Mouse (Mus musculus) ES-E14 (cell line): ENCODE results near the gene Cabp1. TPM values are rescaled to one million over a fixed set of nuclear protein-coding genes. Genes with fewer than 3 reads are reported as not detected.

Source experiments
- DNase-seq: peaks from one replicate; pipeline ENCODE4 v3.0.0-alpha.2; 2013; ENCODE audit warnings: low read depth, low spot score
- H3K27ac ChIP-seq: 2 replicates; pipeline ENCODE4 v1.5.1; 2012; ENCODE audit warnings: low read depth, mild to moderate bottlenecking, low read length, moderate library complexity, mixed read lengths; ENCODE audit not compliant: poor library complexity, insufficient read depth, severe bottlenecking
- H3K36me3 ChIP-seq: 2 replicates; pipeline ENCODE4 v1.6.1; 2012; ENCODE audit warnings: mild to moderate bottlenecking, low read length, moderate library complexity, mixed read lengths; ENCODE audit not compliant: control insufficient read depth, poor library complexity, insufficient read depth, severe bottlenecking
- H3K4me1 ChIP-seq, 2 experiments: fragments of 150-350 bp in 1 of 2; sonication (generic) in 1 of 2; 2 replicates each; pipeline ENCODE4 v1.6.1; 2012; ENCODE audit warnings: low read length in 2 of 2, mild to moderate bottlenecking in 1 of 2, mixed read lengths in 1 of 2; ENCODE audit not compliant: control insufficient read depth in 2 of 2, insufficient read depth in 2 of 2, poor library complexity in 1 of 2
- H3K4me3 ChIP-seq, 2 experiments: fragments of 150-350 bp in 1 of 2; sonication (generic) in 1 of 2; 2 replicates each; pipeline ENCODE4 v1.5.1; 2012; ENCODE audit warnings: low read length in 2 of 2, low read depth in 1 of 2, mild to moderate bottlenecking in 1 of 2, mixed read lengths in 1 of 2; ENCODE audit not compliant: insufficient read depth in 1 of 2, poor library complexity in 1 of 2, severe bottlenecking in 1 of 2
- H3K9ac ChIP-seq: 2 replicates; pipeline ENCODE4 v1.6.1; 2012; ENCODE audit warnings: low read depth, mild to moderate bottlenecking, low read length, mixed read lengths; ENCODE audit not compliant: poor library complexity, insufficient read depth, severe bottlenecking
- H3K9me3 ChIP-seq: fragments of 150-350 bp; sonication (generic); 2 replicates; pipeline ENCODE4 v1.6.1; 2012; ENCODE audit warnings: low read depth, mild to moderate bottlenecking, low read length; ENCODE audit not compliant: control insufficient read depth, insufficient read depth
- CHD2 ChIP-seq: IDR thresholded peaks from 2 replicates; pipeline ENCODE4 v1.6.1; 2014; ENCODE audit warnings: mild to moderate bottlenecking, low read depth, low read length, inconsistent platforms
- HCFC1 ChIP-seq: IDR thresholded peaks from 2 replicates; pipeline ENCODE4 v1.6.1; 2012; ENCODE audit warnings: low read length, inconsistent platforms, borderline replicate concordance; ENCODE audit not compliant: insufficient read depth
- MAFK ChIP-seq: IDR thresholded peaks from 2 replicates; pipeline ENCODE4 v1.6.1; 2014; ENCODE audit warnings: mild to moderate bottlenecking, low read depth, low read length, inconsistent platforms; ENCODE audit not compliant: insufficient read depth
- ZC3H11A ChIP-seq: IDR thresholded peaks from 2 replicates; pipeline ENCODE4 v1.6.1; 2012; ENCODE audit warnings: low read depth, mild to moderate bottlenecking, inconsistent platforms, low read length, borderline replicate concordance
- ZNF384 ChIP-seq: IDR thresholded peaks from 2 replicates; pipeline ENCODE4 v1.6.1; 2012; ENCODE audit warnings: low read depth, low read length, inconsistent platforms
- in situ Hi-C, 2 experiments: fragments of 600-800 bp; cut with MboI; formaldehyde crosslinking; loops; one replicate each; pipeline ENCODE4 v1.15.1; 2025; ENCODE audit warnings: low sequenced_read_pairs in 2 of 2, inconsistent platforms in 1 of 2; ENCODE audit not compliant: unreplicated experiment in 2 of 2
- total RNA-seq: library from RNA; depleted of rRNA; stranded (reverse); fragments of 300-350 nt; gene quantifications from 2 replicates; pipeline ENCODE4 v1.2.3, GENCODE M21; 2012

Cabp1 gene
- total RNA-seq, 1 experiment, result 14.9 TPM

DNA sequence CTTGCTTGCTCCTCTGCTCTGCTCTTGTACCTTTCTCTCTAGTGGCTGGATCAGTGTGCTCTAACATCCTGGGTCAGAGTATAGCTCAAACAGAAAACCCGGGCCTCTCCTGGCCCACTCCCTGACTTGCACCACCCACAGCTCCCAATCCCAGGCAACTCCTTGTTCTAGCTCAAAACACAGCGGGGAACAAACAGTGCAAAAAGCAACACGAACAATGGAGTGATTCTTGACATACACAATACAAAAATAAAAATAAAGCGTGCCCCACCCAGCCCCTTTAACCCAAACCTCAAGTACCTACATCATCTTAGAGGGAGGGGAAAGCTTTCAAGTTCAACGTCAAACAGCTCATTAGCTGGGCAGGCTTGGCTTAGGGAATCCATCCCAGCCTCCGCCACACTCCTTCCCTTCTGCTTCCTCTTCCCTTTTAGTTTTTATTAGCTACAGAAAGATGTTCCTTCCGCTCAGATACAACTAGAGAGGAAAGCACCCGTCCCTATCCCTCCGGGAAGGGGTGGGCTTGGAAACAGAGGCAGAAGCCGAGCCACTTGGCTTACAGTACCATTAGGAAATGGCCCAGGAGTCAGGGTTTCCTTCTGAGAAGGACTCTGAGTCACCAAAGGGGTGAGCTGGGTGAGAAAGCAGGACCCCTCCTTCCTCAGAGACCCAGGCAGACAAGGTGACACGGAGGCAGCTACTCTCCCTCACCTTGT is 48.8 kb downstream of the Cabp1 start:
- peaks cover 38% of the 10 kb centered on the region for H3K36me3 ChIP-seq
- H3K9me3 ChIP-seq, result no peaks in the 10 kb centered on the region
- no peak overlapping the region; the same call in 1 of the 2 replicates for H3K9ac ChIP-seq
- peak; percentile 63 for DNase-seq
- in situ Hi-C loops, result no loop called here
- no peak overlapping the region for H3K4me3 ChIP-seq
- TF ChIP-seq HCFC1 (no peak), ZNF384 (no peak), ZC3H11A (no peak), MAFK (no peak), CHD2 (no peak)
- H3K27ac ChIP-seq, result peak overlapping the region; percentile 74; the same call in 1 of the 2 replicates
- peaks cover 2 to 39% of the 10 kb centered on the region in 2 experiments for H3K4me1 ChIP-seq

GRCm38 (mm10) chr5:115144471-115144870 is 49.7 kb downstream of the Cabp1 start:
- H3K4me3 ChIP-seq, result no peak overlapping the region
- H3K9me3 ChIP-seq, result no peaks in the 10 kb centered on the region
- H3K27ac ChIP-seq, result peak overlapping the region; percentile 74
- TF ChIP-seq ZC3H11A, result no peak
- no peak for TF ChIP-seq CHD2
- in situ Hi-C loops, result no loop called here
- peak overlapping the region; percentile 51; the same call in 1 of the 2 replicates for H3K9ac ChIP-seq
- peaks cover 3 to 35% of the 10 kb centered on the region in 2 experiments for H3K4me1 ChIP-seq
- no peak for DNase-seq
- peaks cover 30% of the 10 kb centered on the region for H3K36me3 ChIP-seq

DNA sequence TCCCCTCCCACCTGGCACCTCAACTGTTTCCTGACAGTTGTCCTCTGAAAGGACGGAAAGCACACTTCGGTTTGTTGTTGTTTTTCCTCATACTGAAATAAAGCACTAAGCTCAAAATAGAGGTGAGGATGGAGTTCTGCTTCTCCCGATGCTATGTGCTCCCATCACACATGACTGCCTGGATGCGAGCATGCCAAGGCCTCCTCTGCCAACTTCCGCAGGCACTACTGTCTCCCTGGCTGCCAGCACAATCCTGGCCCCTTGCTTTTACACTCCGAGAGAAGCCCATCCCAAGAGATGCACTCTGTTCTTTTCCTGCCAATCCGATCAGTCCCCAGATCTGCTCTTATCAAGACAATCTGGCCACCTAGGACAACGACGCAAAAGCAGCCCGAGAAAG is 50.6 kb downstream of the Cabp1 start:
- Histone ChIP-seq H3K27ac (no peak overlapping the region), H3K4me3 (no peak overlapping the region), H3K9me3 (no peaks in the 10 kb centered on the region), H3K36me3 (peaks cover 26% of the 10 kb centered on the region), H3K9ac (no peak overlapping the region), H3K4me1 (peaks cover 3 to 35% of the 10 kb centered on the region in 2 experiments)
- no peak for DNase-seq
- TF ChIP-seq MAFK (no peak), CHD2 (no peak), ZC3H11A (no peak), ZNF384 (no peak), HCFC1 (no peak)
- in situ Hi-C loops, result no loop called here

GRCm38 (mm10) chr5:115142166-115142697 is 51.9 kb downstream of the Cabp1 start:
- H3K4me1 ChIP-seq, result peaks cover 3 to 35% of the 10 kb centered on the region in 2 experiments
- DNase-seq, result no peak
- no peak for TF ChIP-seq HCFC1
- TF ChIP-seq ZNF384, result no peak
- TF ChIP-seq ZC3H11A, result no peak
- no peak for TF ChIP-seq CHD2
- TF ChIP-seq MAFK, result no peak
- H3K9me3 ChIP-seq, result no peaks in the 10 kb centered on the region
- in situ Hi-C loops, result no loop called here
- H3K36me3 ChIP-seq, result peaks cover 15% of the 10 kb centered on the region
- H3K27ac ChIP-seq, result 0 out of 2 replicates have a peak overlapping the region, but pooled peaks have one; percentile 0
- H3K9ac ChIP-seq, result no peak overlapping the region
- no peak overlapping the region for H3K4me3 ChIP-seq
